Mouse (Mus musculus) natural killer cell, adult 2 months (primary cell): ENCODE measurements at regions not wholly inside any gene's neighbourhood (a gene's known extent, or its start where the extent isn't known, plus 50 kb on each side); places are given as distances from the start of the nearest gene placed in this dataset.
A peak's percentile ranks its signal among the peaks of the same experiment; 100 is the strongest.

Experiments used
- DNase-seq, 2 experiments: peaks; one replicate each; pipeline ENCODE4 v3.0.0; 2022; ENCODE audit warnings: low spot score in 2 of 2

DNA sequence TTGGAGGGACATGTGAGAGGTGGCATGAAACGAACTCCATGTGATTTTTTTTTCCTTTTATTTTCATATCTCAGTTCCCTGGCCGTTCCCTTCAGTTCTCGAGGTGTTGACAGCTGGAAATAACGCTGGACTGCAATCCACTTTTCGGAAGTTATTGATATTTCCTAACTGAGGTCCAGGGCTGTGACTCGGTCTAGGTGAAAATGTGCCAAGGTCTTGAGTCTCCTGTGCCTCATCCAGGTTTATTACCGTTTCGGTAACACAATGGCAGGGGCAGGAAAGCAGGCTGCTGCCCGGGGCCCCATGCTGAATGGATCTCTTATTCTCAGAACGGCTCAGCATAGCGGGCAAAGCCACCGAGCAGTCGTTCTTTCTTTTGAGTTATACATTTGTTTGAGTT is 844.7 kb upstream of the Car8 start:
- DNase-seq, result no peak

- no peak for DNase-seq
These were observed 843.1 kb upstream of the Car8 start for GRCm38 (mm10) chr4:9081701-9082562.

DNA sequence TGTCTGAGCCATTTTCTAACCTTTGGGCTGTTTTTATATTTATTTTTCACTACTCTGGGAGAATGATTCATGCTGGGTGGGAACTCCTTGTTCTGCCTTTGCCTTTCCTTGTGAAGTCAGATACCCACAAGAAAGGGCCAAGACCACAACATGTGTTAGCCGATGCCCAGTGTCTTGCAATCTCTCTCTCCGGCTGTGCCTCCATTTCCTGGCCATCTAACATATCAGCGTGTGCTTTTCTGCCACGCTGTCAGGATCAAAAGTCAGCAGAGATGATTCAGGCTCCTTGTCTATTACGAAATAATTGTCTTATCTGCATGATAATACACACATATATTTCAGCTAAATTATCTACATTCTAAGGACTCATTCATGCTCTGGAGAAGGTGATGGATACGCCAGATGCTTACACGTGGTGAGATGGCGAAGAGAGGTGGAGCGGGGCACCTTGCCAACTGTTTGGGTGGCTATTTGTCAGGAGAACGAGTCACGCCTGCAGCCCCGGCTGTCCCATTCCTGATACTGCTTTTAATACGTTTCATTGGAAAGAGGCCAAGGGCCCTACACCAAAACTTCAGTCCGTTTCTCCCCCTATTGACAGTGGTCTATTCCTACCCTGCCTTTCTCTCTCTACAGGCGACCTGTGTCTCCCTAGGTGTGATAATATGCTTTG is 842.1 kb upstream of the Car8 start:
- no peak for DNase-seq

- DNase-seq, result peak; percentile 6 to 8
These were observed 841.0 kb upstream of the Car8 start for GRCm38 (mm10) chr4:9079828-9080245.

GRCm38 (mm10) chr4:9074447-9074846 is 835.6 kb upstream of the Car8 start:
- DNase-seq, result no peak

GRCm38 (mm10) chr4:9073736-9074428 is 835.0 kb upstream of the Car8 start:
- DNase-seq, result no peak

- no peak for DNase-seq
These were observed 833.5 kb upstream of the Car8 start for GRCm38 (mm10) chr4:9072321-9072720.

DNA sequence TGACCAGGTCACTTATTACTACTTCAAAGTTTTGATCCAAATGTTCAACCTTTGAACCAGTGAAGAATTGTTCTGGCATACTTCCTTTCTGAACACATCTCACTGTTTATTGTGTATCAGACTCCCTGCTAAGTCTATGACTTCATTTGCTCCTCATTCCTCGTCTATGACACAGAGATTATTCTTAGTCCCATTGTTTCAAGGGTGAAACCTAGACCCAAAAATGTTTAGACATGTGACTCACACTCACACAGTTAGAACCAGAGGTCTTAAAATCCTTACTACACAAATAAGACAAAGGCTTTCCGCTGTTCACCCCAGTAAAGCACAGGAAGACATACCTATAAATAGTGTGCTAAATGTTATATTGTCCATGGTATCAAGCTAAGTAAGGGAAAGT is 829.0 kb upstream of the Car8 start:
- DNase-seq, result no peak

DNA sequence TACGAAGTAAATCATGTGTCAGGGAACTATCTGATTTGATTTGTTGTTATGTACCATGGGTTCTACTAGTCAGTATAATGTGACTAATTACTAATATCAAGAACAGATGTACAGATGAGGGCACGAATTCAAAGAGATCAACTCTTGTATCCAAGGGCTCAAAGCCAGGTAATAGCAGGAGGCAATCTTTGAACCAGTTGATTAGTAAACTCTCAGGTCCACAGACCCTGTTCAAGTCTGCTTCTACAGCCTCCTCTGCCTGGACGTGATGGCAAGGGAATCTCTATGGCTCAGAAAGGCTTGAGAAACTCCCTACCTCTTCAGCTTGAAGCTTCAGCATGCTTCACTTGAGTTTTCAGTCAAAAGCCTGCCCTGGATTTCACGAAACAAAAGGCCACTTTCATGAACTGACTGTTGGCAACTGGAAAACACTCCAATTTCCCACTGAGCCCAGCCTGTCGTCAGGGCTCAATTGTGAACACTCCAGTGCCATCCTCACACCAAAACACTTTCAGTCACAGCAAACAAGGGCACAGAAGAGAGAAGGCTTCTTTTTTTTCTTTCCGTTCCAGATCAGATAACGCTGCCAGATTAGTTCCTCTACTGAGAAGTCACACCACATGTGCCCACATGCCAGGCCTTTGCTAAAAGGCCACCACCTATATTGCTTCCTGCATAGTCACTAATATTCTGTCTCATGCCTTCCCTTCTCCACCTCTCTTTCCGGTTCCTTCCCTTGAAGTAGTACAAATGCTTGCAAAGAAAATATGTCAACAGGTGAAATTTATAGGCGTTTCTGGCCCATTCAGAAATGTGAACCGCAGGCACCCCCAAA is 827.4 kb upstream of the Car8 start:
- DNase-seq, result no peak

GRCm38 (mm10) chr4:9061941-9062340 is 823.1 kb upstream of the Car8 start:
- no peak for DNase-seq

DNA sequence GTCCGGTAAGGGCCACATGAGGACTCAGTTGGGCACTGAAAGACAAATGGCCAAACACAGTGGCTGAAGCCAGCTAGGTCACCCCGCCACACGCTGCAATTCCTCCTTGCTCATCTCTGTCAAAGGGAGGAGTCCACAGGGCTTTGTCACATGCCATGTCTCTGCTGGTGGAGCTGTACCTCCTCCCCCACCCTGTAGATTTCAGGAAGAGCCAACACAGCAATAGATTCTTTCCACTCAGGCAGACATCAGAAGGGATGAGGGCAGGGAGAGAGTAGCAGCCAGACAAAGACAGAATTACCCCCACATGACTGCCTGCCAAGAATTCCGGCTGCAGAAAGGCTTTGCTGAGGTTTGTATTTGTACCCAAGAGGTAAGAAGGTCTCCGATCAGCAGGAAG is 821.4 kb upstream of the Car8 start:
- no peak for DNase-seq

- no peak for DNase-seq
These were observed 818.8 kb upstream of the Car8 start for GRCm38 (mm10) chr4:9057676-9058075.

GRCm38 (mm10) chr4:9057113-9057512 is 818.3 kb upstream of the Car8 start:
- no peak for DNase-seq

DNA sequence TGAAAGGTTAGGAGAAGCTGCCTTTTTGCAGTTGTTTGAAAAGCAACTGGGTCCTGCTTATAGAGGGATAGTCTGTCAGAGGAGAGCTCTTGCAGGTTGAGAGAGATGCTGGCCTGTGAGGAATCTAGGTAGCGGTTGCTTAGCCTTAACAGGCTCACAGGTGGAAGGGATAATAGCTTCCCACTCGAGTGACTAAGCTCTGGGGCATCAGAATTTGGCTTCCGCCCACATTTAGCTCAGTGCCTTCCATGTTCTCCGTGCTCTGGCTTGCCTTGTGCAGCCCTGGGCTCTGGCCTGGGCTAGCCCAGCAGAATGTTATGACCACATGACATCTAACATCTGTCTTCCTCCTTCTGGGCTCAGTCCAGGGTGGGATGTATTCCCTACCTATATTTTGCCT is 817.0 kb upstream of the Car8 start:
- no peak for DNase-seq

DNA sequence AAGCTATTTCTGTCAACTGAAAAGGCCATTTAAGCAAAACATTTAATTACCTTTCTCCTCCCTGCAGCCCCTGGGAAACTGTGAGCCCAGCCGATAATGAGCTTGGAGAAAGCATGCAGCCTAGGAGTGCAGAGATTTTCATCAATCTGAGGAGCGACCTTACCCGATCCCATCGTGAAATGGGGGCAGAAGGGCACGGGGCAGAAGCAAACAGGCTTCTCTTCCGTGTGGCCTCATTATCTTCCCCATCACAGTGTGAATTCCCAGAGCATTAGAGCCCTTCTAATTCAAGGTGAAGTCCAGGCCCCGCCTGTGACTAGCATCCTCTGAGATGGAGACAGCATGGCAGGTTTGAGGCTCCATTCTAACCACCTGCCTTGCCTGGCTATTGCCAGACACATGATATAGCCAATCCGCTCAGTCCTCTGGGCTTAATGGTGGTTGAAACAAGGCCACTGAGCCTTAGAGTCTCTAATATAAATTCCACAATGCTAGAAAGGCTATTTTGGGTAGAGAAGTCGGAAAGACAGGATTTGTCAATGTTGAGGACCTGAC is 816.5 kb upstream of the Car8 start:
- no peak for DNase-seq

DNA sequence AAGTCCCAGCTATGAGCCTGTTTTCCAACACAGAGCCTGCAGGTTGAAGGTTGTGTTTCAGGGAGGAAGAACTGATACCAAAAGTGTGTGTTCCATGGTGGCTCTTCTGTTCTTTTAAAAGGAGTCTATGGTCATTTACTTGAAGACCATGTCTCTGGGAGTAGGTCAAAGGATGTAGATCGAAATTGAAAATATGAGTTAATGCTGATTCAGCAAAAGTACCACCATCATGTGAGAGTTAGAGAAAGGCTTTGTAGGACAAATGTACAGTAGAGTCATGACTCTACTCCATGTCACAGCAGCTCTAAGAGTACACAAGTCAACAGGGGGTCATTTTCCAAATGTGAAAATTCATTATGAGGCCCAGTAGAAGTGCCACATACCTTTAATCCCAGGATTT is 810.0 kb upstream of the Car8 start:
- DNase-seq, result no peak

DNA sequence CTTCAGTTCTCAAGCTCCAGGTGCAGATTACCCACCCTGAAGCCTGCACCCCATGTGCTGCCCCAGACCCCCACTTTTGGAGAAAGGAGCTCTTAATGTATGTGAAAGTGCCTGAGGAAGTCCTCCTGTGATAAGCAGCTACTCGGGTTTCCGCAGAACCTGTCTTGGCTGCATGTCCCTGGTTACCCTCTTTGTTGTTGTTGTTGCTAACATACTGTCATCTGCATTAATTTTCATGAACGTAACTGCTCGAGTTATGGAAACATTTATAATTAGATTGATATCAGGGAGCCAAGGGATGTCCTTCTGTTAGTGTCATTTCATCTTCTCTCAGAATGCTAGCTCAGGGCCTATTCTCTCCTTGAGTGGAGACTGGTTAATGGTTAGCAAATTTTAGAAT is 808.3 kb upstream of the Car8 start:
- DNase-seq, result no peak

DNA sequence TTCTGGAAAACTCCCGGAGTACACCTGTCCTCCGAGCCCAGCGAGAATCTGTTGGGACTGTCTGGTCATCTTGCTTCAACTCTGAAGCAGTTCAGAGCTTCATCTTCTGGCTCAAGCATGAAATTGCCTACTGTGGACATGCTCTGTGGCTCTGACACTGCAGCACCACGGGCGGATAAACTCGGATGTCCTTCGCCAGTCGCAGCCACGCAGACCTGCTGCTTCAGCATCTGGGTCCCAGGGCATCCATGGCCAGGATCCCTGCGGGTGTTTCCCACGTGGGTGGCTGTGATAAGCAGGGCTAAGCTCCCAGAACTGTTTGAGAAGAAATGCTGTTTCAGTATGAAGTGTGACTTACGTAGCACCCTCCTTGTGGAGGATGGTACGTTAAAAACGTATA is 807.6 kb upstream of the Car8 start:
- no peak for DNase-seq

- DNase-seq, result no peak
These were observed 807.2 kb upstream of the Car8 start for GRCm38 (mm10) chr4:9046030-9046429.

DNA sequence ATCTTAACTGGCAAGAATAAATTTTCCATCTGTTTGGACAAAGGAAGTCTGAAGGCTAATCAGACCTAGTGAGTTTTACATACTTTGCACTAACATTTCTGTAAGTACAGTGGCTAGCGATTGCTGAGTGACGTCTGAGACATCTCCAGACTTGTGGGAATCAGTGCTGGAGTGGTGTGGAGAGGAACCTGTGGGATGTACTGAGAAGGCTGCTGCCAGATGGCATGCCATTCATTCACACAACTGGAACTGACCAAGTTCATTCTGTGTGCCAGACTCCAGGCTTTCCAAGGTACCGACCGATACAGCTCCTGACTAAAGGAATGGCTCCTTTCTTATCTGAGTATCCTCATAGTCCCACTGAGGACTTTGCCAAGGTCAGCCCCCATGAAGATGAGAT is 797.2 kb upstream of the Car8 start:
- DNase-seq, result no peak

DNA sequence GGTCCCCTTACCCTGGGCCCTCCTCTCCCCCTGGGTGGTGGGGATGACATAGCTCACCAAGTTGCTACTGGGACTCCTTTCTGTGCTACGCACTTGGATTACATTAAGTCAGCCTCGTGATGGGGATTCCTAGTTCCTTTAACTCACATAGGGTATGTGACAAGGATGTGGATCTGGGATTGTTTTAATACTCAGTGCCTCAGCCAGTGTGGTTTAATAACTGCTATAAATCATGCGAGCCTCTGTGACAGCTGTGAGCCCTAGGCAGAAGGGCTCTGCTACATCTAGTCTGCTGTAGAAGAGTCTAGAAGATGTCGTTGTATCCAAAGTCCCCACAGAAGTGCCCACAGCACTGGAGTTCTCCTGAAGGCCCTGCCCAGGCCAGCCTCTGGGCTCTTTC is 796.5 kb upstream of the Car8 start:
- no peak for DNase-seq

DNA sequence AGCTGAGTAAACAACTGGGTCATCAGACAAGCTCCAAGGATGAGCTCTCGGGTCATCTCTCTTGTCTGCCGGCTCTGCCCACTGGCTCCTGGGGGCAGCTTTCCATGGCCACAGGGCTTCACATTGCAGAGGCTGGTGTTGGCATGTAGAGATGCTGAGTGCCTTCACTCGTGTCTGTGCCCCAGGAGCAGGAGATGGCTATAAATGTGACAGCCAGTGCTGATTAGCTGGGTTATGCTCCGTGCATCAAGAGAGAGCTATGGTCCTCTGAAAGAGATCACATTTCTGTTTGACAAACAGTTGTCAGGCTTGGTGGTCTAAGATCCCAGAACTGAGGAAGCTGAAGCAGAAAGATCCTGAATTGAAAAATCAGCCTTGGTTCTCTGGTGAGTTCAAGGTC is 795.4 kb upstream of the Car8 start:
- no peak for DNase-seq
